Comparison of ENCODE assay signal across 11 mouse cellular contexts in the genomic region with DNA sequence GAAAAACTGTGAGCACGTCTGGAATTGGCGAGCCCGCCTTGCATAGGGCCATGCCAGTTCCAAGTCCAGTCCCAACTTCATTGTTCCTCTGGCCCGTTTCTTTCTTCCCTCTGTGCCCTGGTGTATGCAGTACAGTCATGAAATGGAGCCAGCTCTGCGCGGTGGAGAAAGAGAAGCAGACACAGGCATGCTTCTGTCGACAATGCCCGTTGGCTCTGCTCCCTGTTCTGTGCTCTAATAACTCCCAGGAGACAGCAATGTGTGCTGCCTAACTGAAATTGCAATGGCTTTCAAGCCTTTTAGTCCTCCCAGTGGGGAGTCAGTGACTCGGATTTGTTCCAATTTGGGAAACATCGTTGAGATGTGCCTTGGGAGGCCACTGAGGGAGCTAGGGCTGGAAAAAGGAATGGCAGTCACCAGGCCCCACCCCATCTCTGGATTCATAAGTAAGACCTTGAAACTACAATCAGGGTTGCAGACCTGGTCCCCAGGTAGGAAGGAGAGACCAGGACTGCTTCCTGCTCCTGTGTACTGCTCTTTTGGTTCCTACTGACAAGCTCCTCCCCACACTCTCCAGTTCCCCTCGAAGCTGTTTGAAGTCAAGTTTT. TPM values are rescaled to one million over a fixed set of nuclear protein-coding genes. Genes with fewer than 3 reads are reported as not detected.
DNase-seq lines count a peak whose midpoint lies in the region; ATAC-seq and TF ChIP-seq lines count a peak whose summit lies in the region.
"Had no signal": no experiment of that assay in that cellular context is flagged by ENCODE, and none has a peak within 500 bp of the region (broad histone marks: within the 10 kb centered on the region; RNA-seq: fewer than 3 reads in every experiment).

No protein-coding gene starts in this region.

- WGBS in hindbrain, embryonic 13.5 days, result 61% methylated on average over 11 of the region's 11 CpGs
- WGBS in hindbrain, embryonic 11.5 days, result 82% methylated on average over 11 of the region's 11 CpGs
- WGBS in forebrain, postnatal 0 days, result 35% methylated on average over 11 of the region's 11 CpGs
- 88% methylated on average over 11 of the region's 11 CpGs for WGBS in thymus, adult 2 months

- no peak for TF ChIP-seq CTCF in forebrain, postnatal 0 days (IDR thresholded peaks at IDR 0.05; ENCODE audit: low read depth)
- no peak for TF ChIP-seq CTCF in thymus, adult 2 months (IDR thresholded peaks at IDR 0.05; ENCODE audit: borderline replicate concordance, control insufficient read depth, extremely low read depth, insufficient read depth, low read length, poor library complexity)

- no peak overlapping the region for H3K9ac ChIP-seq in hindbrain, embryonic 13.5 days
- no peak overlapping the region for H3K9ac ChIP-seq in hindbrain, embryonic 11.5 days (ENCODE audit: low read depth, low read length)
- H3K9ac ChIP-seq in forebrain, postnatal 0 days, result no peak overlapping the region
- H3K9ac ChIP-seq: embryonic facial prominence, embryonic 12.5 days had no signal

- H3K9me3 ChIP-seq in hindbrain, embryonic 13.5 days, result no peaks in the 10 kb centered on the region
- no peaks in the 10 kb centered on the region for H3K9me3 ChIP-seq in hindbrain, embryonic 11.5 days (ENCODE audit: control insufficient read depth, low read length)
- H3K9me3 ChIP-seq in forebrain, postnatal 0 days (ENCODE audit: low read length), result no peaks in the 10 kb centered on the region
- H3K9me3 ChIP-seq: embryonic facial prominence, embryonic 12.5 days; megakaryocyte, embryonic 14.5 days had no signal

- H3K4me2 ChIP-seq in hindbrain, embryonic 13.5 days, result no peak overlapping the region
- H3K4me2 ChIP-seq in hindbrain, embryonic 11.5 days (replicated peaks; ENCODE audit: low read depth, low read length), result no peak overlapping the region
- no peak overlapping the region for H3K4me2 ChIP-seq in forebrain, postnatal 0 days (ENCODE audit: low read depth)
- H3K4me2 ChIP-seq: embryonic facial prominence, embryonic 12.5 days had no signal

- no peaks in the 10 kb centered on the region for H3K27me3 ChIP-seq in hindbrain, embryonic 13.5 days
- H3K27me3 ChIP-seq in hindbrain, embryonic 11.5 days (ENCODE audit: control insufficient read depth, insufficient read depth, low read length), result no peaks in the 10 kb centered on the region
- H3K27me3 ChIP-seq in forebrain, postnatal 0 days (ENCODE audit: insufficient read depth, low read length), result no peaks in the 10 kb centered on the region
- H3K27me3 ChIP-seq in thymus, adult 2 months (ENCODE audit: control insufficient read depth, insufficient read depth, low read length), result no peaks in the 10 kb centered on the region
- H3K27me3 ChIP-seq: embryonic facial prominence, embryonic 12.5 days had no signal

- no peak overlapping the region for H3K27ac ChIP-seq in hindbrain, embryonic 13.5 days
- no peak overlapping the region for H3K27ac ChIP-seq in hindbrain, embryonic 11.5 days (ENCODE audit: low read depth, low read length)
- H3K27ac ChIP-seq in forebrain, postnatal 0 days (ENCODE audit: low read depth, low read length), result no peak overlapping the region
- H3K27ac ChIP-seq in thymus, adult 2 months (ENCODE audit: control insufficient read depth, insufficient read depth, low read length), result no peak overlapping the region
- H3K27ac ChIP-seq: embryonic facial prominence, embryonic 12.5 days had no signal

- no peak overlapping the region for H3K4me3 ChIP-seq in hindbrain, embryonic 13.5 days
- no peak overlapping the region for H3K4me3 ChIP-seq in hindbrain, embryonic 11.5 days (ENCODE audit: low read depth, low read length)
- no peak overlapping the region for H3K4me3 ChIP-seq in forebrain, postnatal 0 days (ENCODE audit: low read depth, low read length)
- no peak overlapping the region for H3K4me3 ChIP-seq in thymus, adult 2 months (ENCODE audit: control insufficient read depth, insufficient read depth, low read length)
- H3K4me3 ChIP-seq: embryonic facial prominence, embryonic 12.5 days; megakaryocyte, embryonic 14.5 days had no signal

- DNase-seq in cerebellum, postnatal 10 days, result peak; percentile 48 to 67
- no peak for DNase-seq in cerebellum, postnatal 36 days
- DNase-seq in hindbrain, embryonic 11.5 days (ENCODE audit: low spot score), result no peak
- DNase-seq in MN1 (ENCODE audit: low spot score), result peak; percentile 56
- DNase-seq in forebrain, postnatal 0 days, result peak; percentile 64
- no peak for DNase-seq in embryo, embryonic 10.5 days (ENCODE audit: low spot score)
- no peak for DNase-seq in thymus, adult 2 months
- DNase-seq: kidney, adult 9 months had no signal

- H3K36me3 ChIP-seq in hindbrain, embryonic 13.5 days, result no peaks in the 10 kb centered on the region
- no peaks in the 10 kb centered on the region for H3K36me3 ChIP-seq in hindbrain, embryonic 11.5 days (ENCODE audit: control insufficient read depth, insufficient read depth, low read length)
- no peaks in the 10 kb centered on the region for H3K36me3 ChIP-seq in forebrain, postnatal 0 days (ENCODE audit: insufficient read depth)
- no peaks in the 10 kb centered on the region for H3K36me3 ChIP-seq in thymus, adult 2 months (ENCODE audit: control insufficient read depth, insufficient read depth, low read length)
- H3K36me3 ChIP-seq: embryonic facial prominence, embryonic 12.5 days had no signal

- H3K4me1 ChIP-seq in hindbrain, embryonic 13.5 days (replicated peaks), result peaks cover 14% of the 10 kb centered on the region
- no peaks in the 10 kb centered on the region for H3K4me1 ChIP-seq in hindbrain, embryonic 11.5 days (replicated peaks; ENCODE audit: control insufficient read depth, insufficient read depth, low read length)
- no peaks in the 10 kb centered on the region for H3K4me1 ChIP-seq in forebrain, postnatal 0 days (ENCODE audit: insufficient read depth)
- no peaks in the 10 kb centered on the region for H3K4me1 ChIP-seq in thymus, adult 2 months (replicated peaks; ENCODE audit: control insufficient read depth, insufficient read depth, low read length)
- H3K4me1 ChIP-seq: embryonic facial prominence, embryonic 12.5 days; megakaryocyte, embryonic 14.5 days had no signal

- no peak for TF ChIP-seq POLR2A in thymus, adult 2 months (IDR thresholded peaks at IDR 0.05; ENCODE audit: control insufficient read depth, extremely low read depth, insufficient read depth, low read length, poor library complexity)

- ATAC-seq in hindbrain, embryonic 13.5 days (ENCODE audit: low FRiP score), result peak; percentile 89
- ATAC-seq in hindbrain, embryonic 11.5 days (ENCODE audit: low FRiP score), result no peak
- peak; percentile 89 for ATAC-seq in forebrain, postnatal 0 days

RNA-seq across cellular contexts. Expression of gene Nampt, which starts 58.7 kb away (rescaled TPM):
- polyA plus RNA-seq in hindbrain, embryonic 13.5 days (2015; fragmentation: Nextera tagmentation; extraction: Ambion mirVana), result 31.4 and 31.6 TPM in 2 replicates
- polyA plus RNA-seq in hindbrain, embryonic 11.5 days (2014; fragmentation: Nextera tagmentation; extraction: Ambion mirVana), result 36.1 and 39.9 TPM in 2 replicates
- total RNA-seq in forebrain, postnatal 0 days (2014; rRNA removed), result 47.2 and 55.1 TPM in 2 replicates
- 28.6 and 28.9 TPM in 2 replicates for polyA plus RNA-seq in forebrain, postnatal 0 days (2015; fragmentation: Nextera tagmentation; extraction: Ambion mirVana)
- 12.5 and 16.7 TPM in 2 replicates for polyA plus RNA-seq in thymus, adult 2 months (2012; rRNA removed)

Comparison
In these comparisons a context has a peak if more than half of its experiments do, and no peak if none do; other contexts are left out.
1. DNase-seq: peak in cerebellum, postnatal 10 days (2 of 2), MN1 (single experiment) and forebrain, postnatal 0 days (single experiment); none in cerebellum, postnatal 36 days (0 of 2), hindbrain, embryonic 11.5 days (single experiment), embryo, embryonic 10.5 days (single experiment) and thymus, adult 2 months (single experiment).